Mouse (Mus musculus) right cerebral cortex, postnatal 4 days (tissue): ENCODE data around the gene Prr29.
"Not testable (repeated sequence)": the region's sequence is repeated elsewhere in the genome, so short reads cannot be mapped to it uniquely, and the experiment has no call there.

Experiments used
- DNase-seq: peaks from one replicate; pipeline ENCODE4 v3.0.0-alpha.2; 2022

The Prr29 gene

DNA sequence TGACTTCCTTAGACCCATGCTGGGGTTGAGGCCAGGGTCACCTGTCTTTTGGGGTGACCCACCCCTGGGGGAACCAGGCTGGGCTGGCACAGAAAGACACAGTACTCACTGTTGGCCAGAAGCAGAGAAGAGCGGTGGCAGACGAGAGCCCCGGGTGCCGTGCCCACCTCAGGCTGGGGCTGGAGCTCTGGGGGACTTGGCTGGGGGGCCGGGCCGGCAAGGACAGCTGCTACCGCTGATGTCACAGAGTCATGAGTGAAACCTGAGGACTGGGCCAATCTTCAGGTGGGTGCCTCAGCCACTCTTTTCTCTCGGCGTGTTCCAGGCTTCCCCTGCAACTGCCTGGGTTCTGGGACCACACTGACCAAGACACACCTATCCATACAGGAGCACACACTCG, at the start of gene Prr29:
Gene Prr29 (plus strand): TSS at position 107 of the 400 bp plus-strand sequence.
- DNase-seq: no peak

DNA sequence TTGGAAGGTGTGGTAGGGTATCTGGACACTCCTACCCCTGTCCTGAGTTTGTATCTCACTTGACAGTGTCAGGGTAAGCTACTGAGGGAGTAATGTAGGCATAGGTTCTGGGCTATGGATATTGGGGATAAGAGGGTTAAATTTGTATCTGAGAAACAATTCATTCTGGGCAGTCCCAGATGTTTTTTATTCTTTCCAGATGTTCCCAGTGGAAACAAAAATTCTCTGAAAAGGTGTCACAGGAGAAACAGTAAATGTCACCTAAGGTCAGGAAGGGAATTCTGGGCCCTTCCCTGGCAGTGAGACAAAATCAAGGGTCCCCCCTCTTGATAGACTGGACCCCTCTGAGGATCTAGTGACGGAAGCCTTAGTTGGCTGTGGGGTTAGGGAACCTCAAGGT, 48.9 kb upstream of the Prr29 start:
- no peak for DNase-seq

GRCm38 (mm10) chr11:106317801-106318200, 47.5 kb upstream of the Prr29 start:
- DNase-seq: no peak

- no peak for DNase-seq
Measured at GRCm38 (mm10) chr11:106318406-106319366, 46.6 kb upstream of the Prr29 start.

DNA sequence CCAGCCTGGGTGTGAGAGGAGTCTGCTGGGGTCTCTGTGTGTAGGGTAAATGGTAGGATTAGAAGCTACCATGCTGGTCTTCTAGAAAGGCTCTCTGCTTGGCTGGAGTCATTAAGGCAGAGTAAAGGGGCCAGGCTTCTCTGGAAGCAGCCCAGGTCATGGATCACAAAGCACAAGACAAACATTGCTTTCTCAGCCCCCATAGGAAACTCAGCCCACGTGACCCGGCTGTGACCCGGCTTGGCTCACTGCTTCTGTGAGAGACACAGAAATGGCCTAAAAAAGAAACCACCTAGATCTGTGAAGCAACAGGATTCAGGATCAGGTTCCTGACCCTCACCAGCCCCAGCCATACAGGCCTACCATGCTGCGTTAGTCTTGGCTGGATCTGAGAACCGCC, 40.4 kb upstream of the Prr29 start:
- DNase-seq: no peak

DNA sequence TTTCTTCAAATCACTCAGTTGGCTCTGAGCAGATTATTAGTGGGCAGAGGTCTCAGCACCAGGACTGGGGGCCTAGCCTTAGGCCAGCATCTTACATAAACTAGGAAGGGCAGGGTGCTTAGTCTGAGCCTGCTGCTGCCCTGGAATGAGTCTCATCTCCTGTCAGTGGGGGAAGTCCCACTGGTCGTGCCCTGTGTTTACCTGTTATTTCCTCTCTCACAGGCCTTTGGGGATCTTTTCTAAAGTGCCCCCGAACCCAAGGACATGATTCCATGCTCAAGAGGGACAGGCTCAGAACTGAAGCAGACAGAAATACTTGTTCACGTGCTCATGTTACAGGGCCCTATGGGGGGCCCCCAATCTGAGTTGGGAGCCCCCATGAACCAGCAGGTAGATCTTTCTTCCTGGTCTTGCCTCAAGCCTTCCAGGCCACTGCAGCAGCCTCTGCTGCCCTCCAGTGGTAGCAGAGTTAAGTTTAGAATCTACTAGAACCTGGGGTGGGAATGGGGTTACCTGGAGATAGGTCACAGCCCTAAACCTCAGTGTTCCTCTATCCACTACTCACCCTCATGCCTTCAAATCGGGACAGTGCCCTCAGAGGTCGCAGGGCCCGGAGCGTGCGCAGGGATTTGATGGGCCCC, 39.6 kb upstream of the Prr29 start:
- DNase-seq: peak; percentile 67

GRCm38 (mm10) chr11:106326475-106326874, 38.8 kb upstream of the Prr29 start:
- DNase-seq: no peak

GRCm38 (mm10) chr11:106328521-106328920, 36.8 kb upstream of the Prr29 start:
- no peak for DNase-seq

- DNase-seq: no peak
Measured at GRCm38 (mm10) chr11:106329128-106329527, 36.1 kb upstream of the Prr29 start.

GRCm38 (mm10) chr11:106329682-106330081, 35.6 kb upstream of the Prr29 start:
- peak; percentile 21 for DNase-seq

- DNase-seq: no peak
Measured at GRCm38 (mm10) chr11:106332458-106332857, 32.8 kb upstream of the Prr29 start.

GRCm38 (mm10) chr11:106334066-106334465, 31.2 kb upstream of the Prr29 start:
- no peak for DNase-seq

GRCm38 (mm10) chr11:106338029-106338428, 27.2 kb upstream of the Prr29 start:
- DNase-seq: no peak

DNA sequence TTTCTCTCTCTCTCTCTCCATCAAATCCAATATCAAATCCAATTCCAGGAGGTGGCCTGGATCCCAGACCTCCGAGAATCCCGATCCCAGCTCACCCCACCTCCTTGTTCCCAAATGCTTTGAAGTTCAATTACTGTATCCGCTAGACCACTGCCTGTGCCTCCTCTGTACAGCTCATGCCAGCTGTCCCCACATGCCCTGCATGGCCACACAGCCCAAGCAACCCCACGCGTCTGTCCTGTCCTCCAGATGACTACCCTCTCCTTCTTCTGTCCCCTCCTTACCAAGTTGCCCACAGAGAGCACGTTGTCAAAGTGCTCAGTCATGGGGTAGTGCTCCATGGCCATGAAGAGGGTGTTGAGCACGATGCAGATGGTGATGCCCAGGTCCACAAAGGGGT, 26.4 kb upstream of the Prr29 start:
- DNase-seq: no peak

DNA sequence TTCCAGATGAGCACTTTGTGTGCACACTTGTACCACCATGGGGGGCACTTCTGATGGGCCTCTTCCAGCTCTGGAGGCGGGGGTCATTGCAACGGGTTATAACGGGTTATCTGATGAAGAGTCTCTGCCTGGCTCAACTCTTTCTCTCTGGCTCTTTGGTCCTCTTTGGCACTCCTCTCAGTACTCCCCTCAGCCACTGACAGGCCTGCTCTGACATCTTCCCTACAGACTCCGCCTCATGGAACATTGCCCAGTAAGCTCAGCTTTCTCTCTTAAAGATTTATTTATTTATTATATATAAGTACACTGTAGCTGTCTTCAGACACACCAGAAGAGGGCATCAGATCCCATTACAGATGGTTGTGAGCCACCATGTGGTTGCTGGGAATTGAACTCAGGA, 25.9 kb upstream of the Prr29 start:
- not testable (repeated sequence) for DNase-seq

DNA sequence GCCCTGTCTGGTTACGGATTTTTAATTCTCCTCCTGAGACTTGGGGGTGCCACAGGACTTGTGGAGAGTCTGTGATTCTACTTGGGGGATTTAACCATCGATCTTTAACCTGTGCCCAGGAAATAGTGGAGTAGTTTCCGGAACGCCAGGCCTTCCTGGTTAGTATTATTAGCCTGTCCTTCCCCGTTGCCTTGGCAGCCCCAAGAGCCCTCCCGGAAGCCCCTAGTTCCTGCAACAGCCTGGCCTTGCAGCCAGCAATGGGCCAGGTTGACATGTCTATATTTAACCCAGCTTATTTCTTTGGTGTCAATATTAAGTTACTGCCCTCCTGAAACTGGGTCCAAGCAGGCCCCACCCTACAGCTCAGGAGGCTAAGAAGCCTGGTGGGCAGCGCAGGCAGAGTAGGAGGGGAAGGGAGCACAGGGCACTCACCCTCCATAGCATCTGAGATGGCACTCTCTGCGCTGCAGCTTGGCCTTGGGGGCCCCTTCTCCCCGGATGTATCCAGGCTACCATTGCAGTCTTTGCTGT, 24.2 kb upstream of the Prr29 start:
- no peak for DNase-seq

- DNase-seq: no peak
Measured at GRCm38 (mm10) chr11:106344910-106345309, 20.4 kb upstream of the Prr29 start.

- DNase-seq: no peak
Measured at GRCm38 (mm10) chr11:106349772-106350171, 15.5 kb upstream of the Prr29 start.

DNA sequence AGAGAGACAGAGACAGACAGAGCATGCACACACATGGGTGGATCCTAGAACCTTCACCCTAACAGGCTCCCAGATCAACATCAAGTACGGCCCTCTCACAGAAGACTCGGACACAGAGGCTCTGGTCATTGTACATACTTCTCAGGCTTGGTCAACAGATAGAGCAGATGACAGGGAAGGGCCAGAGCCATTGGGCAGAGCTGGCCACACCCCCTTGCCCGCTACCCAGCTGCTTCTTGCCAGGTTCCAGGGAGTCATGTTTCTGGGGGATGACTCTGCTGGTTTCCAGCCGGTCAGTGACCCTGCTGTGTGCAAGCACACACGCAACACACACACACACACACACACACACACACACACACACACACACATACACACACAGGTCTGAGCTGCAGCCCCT, 14.4 kb upstream of the Prr29 start:
- no peak for DNase-seq

DNA sequence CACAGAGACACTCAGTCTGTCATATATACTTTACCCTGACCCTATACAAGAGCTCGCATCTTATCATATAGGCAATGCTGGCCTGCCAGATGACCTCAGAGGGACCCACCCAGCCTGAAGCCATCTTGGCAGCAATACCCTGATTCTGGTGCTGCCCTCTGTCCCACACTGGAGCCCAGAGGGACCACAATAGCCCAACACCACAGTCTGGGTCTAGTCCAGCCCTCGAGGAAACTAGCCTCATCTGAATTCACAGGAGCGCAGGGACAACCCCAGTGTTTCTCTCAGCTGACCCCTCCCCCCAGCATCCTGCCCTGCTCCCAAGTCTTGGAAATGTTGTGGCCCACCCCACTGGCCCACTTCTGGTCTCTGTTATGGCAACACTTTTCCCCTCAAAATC, 14.0 kb upstream of the Prr29 start:
- DNase-seq: no peak

GRCm38 (mm10) chr11:106351941-106352340, 13.3 kb upstream of the Prr29 start:
- DNase-seq: no peak

GRCm38 (mm10) chr11:106353188-106353587, 12.1 kb upstream of the Prr29 start, which contains the start of gene Scn4a:
Gene Scn4a (minus strand): TSS chr11:106353288.
- DNase-seq: no peak

- no peak for DNase-seq
Measured at GRCm38 (mm10) chr11:106354181-106354580, 11.1 kb upstream of the Prr29 start.
